ENCODE assay signal across 8 mouse cellular contexts in the genomic region with DNA sequence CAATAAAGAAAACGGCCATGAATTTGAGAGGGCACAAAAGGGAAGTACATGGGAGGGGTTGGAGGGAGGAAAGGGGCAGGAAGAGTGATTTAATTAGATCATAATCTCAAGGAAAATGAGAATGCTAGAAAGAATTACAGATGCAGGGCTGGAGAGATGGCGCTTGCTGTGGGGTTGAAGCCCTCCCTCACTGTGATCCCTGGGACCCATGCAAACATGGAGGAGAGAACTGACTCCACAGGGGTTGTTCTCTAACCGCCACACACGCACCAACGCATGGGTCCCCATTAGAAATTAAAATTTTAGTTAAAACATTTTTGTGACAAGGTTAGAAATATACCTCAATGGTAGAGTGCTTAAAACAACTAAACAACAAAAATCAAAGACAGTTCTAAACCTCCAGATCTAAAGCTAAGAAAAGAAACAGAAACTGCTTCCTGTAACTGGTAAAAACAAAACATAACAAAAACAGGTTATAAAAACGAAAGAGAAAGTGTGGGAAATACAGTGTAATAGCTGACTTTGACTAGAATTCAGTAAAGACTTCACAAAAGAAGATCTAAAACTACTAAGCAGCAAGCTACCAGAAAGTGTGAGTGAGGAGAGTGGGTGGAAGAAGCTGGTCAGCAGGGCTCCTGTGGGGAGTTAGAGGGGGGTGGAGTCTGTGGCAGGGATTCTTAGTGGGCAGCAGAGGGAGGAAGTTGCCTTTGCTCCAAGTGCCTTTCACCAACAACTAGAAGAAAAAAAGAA. TPM values are rescaled to one million over a fixed set of nuclear protein-coding genes. Genes with fewer than 3 reads are reported as not detected.
DNase-seq lines count a peak whose midpoint lies in the region; ATAC-seq and TF ChIP-seq lines count a peak whose summit lies in the region.

No protein-coding gene starts in this region.

- no peak for TF ChIP-seq EP300 in heart, postnatal 0 days (IDR thresholded peaks at IDR 0.05; ENCODE audit: low read depth)

- DNase-seq in kidney, adult 11 months: peak; percentile 33
- no peak for DNase-seq in heart, postnatal 0 days (ENCODE audit: low spot score)
- DNase-seq in lung, adult 2 months: peak; percentile 35
- DNase-seq in thymus, postnatal 25 days: peak; percentile 53
- no peak for DNase-seq in retina, embryonic 14.5 days (ENCODE audit: low spot score)

- 82% methylated on average over 6 of the region's 6 CpGs for WGBS in kidney, embryonic 14.5 days
- 79% methylated on average over 6 of the region's 6 CpGs for WGBS in heart, postnatal 0 days
- 46% methylated on average over 6 of the region's 6 CpGs for WGBS in lung, adult 2 months
- WGBS in midbrain, embryonic 15.5 days: 90% methylated on average over 6 of the region's 6 CpGs

- H3K27ac ChIP-seq in kidney, embryonic 14.5 days (ENCODE audit: low read depth, low read length): no peak overlapping the region; the same call in 1 of the 2 replicates
- peak overlapping the region; percentile 59; the same call in 1 of the 2 replicates for H3K27ac ChIP-seq in heart, postnatal 0 days (ENCODE audit: low read depth)
- H3K27ac ChIP-seq in midbrain, embryonic 15.5 days: no peak overlapping the region

- no peaks in the 10 kb centered on the region for H3K9me3 ChIP-seq in kidney, embryonic 14.5 days (ENCODE audit: control insufficient read depth, low read length)
- H3K9me3 ChIP-seq in heart, postnatal 0 days (replicated peaks; ENCODE audit: control insufficient read depth, low read length): no peaks in the 10 kb centered on the region
- no peaks in the 10 kb centered on the region for H3K9me3 ChIP-seq in midbrain, embryonic 15.5 days

- peak; percentile 37; the same call in 1 of the 2 replicates for TF ChIP-seq POLR2A in lung, adult 2 months (IDR thresholded peaks at IDR 0.05; ENCODE audit: borderline replicate concordance, extremely low read depth, low read depth, low read length)

- TF ChIP-seq CTCF in heart, postnatal 0 days (IDR thresholded peaks at IDR 0.05; ENCODE audit: low read depth): no peak
- TF ChIP-seq CTCF in lung, adult 2 months (IDR thresholded peaks at IDR 0.05; ENCODE audit: insufficient read depth, low read length): no peak

- H3K36me3 ChIP-seq in kidney, embryonic 14.5 days (ENCODE audit: control insufficient read depth, insufficient read depth, low read length): peaks cover 26% of the 10 kb centered on the region
- peaks cover 15% of the 10 kb centered on the region for H3K36me3 ChIP-seq in heart, postnatal 0 days (replicated peaks; ENCODE audit: control insufficient read depth, insufficient read depth, low read length)
- peaks cover 16% of the 10 kb centered on the region; the same call in 1 of the 2 replicates for H3K36me3 ChIP-seq in midbrain, embryonic 15.5 days (replicated peaks)

- H3K9ac ChIP-seq in kidney, embryonic 14.5 days (ENCODE audit: low read depth, low read length): no peak overlapping the region
- H3K9ac ChIP-seq in heart, postnatal 0 days (replicated peaks; ENCODE audit: low read depth, low read length): no peak overlapping the region
- no peak overlapping the region for H3K9ac ChIP-seq in midbrain, embryonic 15.5 days

- H3K27me3 ChIP-seq in kidney, embryonic 14.5 days (ENCODE audit: control insufficient read depth, insufficient read depth, low read length): no peaks in the 10 kb centered on the region
- no peaks in the 10 kb centered on the region for H3K27me3 ChIP-seq in heart, postnatal 0 days (ENCODE audit: control insufficient read depth, insufficient read depth, low read length)
- no peaks in the 10 kb centered on the region for H3K27me3 ChIP-seq in midbrain, embryonic 15.5 days (replicated peaks)

- H3K4me1 ChIP-seq in kidney, embryonic 14.5 days (ENCODE audit: control insufficient read depth, insufficient read depth, low read length): 0 out of 2 replicates have a peak, but pooled peaks cover 4% of the 10 kb centered on the region
- peaks cover 9% of the 10 kb centered on the region; the same call in 1 of the 2 replicates for H3K4me1 ChIP-seq in heart, postnatal 0 days (ENCODE audit: control insufficient read depth, insufficient read depth)
- H3K4me1 ChIP-seq in lung, adult 2 months (ENCODE audit: control insufficient read depth, insufficient read depth, low read length): peaks cover 8% of the 10 kb centered on the region
- peaks cover 13% of the 10 kb centered on the region for H3K4me1 ChIP-seq in midbrain, embryonic 15.5 days

- H3K4me2 ChIP-seq in kidney, embryonic 14.5 days (replicated peaks; ENCODE audit: low read depth, low read length): no peak overlapping the region
- peak overlapping the region; percentile 34; the same call in 1 of the 2 replicates for H3K4me2 ChIP-seq in heart, postnatal 0 days (ENCODE audit: low read depth, low read length)
- H3K4me2 ChIP-seq in midbrain, embryonic 15.5 days: no peak overlapping the region

- ATAC-seq in kidney, embryonic 14.5 days (ENCODE audit: low FRiP score, low TSS enrichment): no peak
- ATAC-seq in activated CD4-positive, CD25-positive, alpha-beta regulatory T cell, adult 4 months: peak; percentile 55
- no peak for ATAC-seq in heart, postnatal 0 days (ENCODE audit: insufficient read depth, low read depth)
- no peak for ATAC-seq in midbrain, embryonic 15.5 days (replicated peaks)

- H3K4me3 ChIP-seq in kidney, embryonic 14.5 days (ENCODE audit: low read length): no peak overlapping the region
- H3K4me3 ChIP-seq in heart, postnatal 0 days (ENCODE audit: low read depth, low read length): no peak overlapping the region
- peak overlapping the region; percentile 59 for H3K4me3 ChIP-seq in lung, adult 2 months (replicated peaks; ENCODE audit: extremely low read depth, low read depth, low read length)
- no peak overlapping the region for H3K4me3 ChIP-seq in midbrain, embryonic 15.5 days

RNA-seq across cellular contexts. Expression of a gene that starts 3.1 kb away (rescaled TPM):
- 26.7 and 29.7 TPM in 2 replicates for polyA plus RNA-seq in kidney, embryonic 14.5 days (2014; fragmentation: Nextera tagmentation; extraction: Ambion mirVana)
- polyA plus RNA-seq in activated CD4-positive, CD25-positive, alpha-beta regulatory T cell, adult 4 months (2017; shearing (Covaris generic)): 10 to 100 TPM; 22.1 to 22.4 TPM
- 18.5 and 21.8 TPM in 2 replicates for total RNA-seq in heart, postnatal 0 days (2014; rRNA removed; ENCODE audit: low replicate concordance)
- polyA plus RNA-seq in heart, postnatal 0 days (2015; fragmentation: Nextera tagmentation; extraction: Ambion mirVana): 6.0 and 6.9 TPM in 2 replicates
- polyA plus RNA-seq in lung, adult 2 months (2012; rRNA removed): 4.3 TPM in 2 replicates
- polyA plus RNA-seq in midbrain, embryonic 15.5 days (2015; fragmentation: Nextera tagmentation; extraction: Ambion mirVana): 6.2 and 6.3 TPM in 2 replicates

Comparison
In these comparisons a context has a peak if more than half of its experiments do, and no peak if none do; other contexts are left out.
1. DNase-seq: peak in kidney, adult 11 months (single experiment), lung, adult 2 months (single experiment) and thymus, postnatal 25 days (single experiment); none in heart, postnatal 0 days (single experiment) and retina, embryonic 14.5 days (single experiment).